Mouse (Mus musculus): ENCODE measurements around the gene Lce3b. TPM values are rescaled to one million over a fixed set of nuclear protein-coding genes. Genes with fewer than 3 reads are reported as not detected.

Lce3b gene
- polyA plus RNA-seq (2014; fragmentation: Nextera tagmentation; extraction: Ambion mirVana) = 0.43 and 1.1 TPM in 2 replicates

GRCm38 (mm10) chr3:92932679-92933078 is at the start of gene Lce3b:
Lce3b (plus strand) TSS chr3:92932979.
- Histone ChIP-seq H3K4me1 (ENCODE audit: control insufficient read depth, insufficient read depth, low read length) (no peaks in the 10 kb centered on the region), H3K36me3 (ENCODE audit: control insufficient read depth, insufficient read depth, low read length) (no peaks in the 10 kb centered on the region), H3K4me3 (ENCODE audit: low read depth, low read length) (no peak within 1 kb of the TSS), H3K9me3 (ENCODE audit: control insufficient read depth, low read length) (no peaks in the 10 kb centered on the region), H3K27me3 (replicated peaks; ENCODE audit: control insufficient read depth, insufficient read depth, low read length) (no peaks in the 10 kb centered on the region), H3K9ac (ENCODE audit: low read depth, low read length) (no peak within 1 kb of the TSS), H3K4me2 (ENCODE audit: low read depth, low read length) (no peak within 1 kb of the TSS), H3K27ac (replicated peaks; ENCODE audit: low read depth, low read length) (no peak within 1 kb of the TSS)
- 47% methylated on average over 2 of the region's 2 CpGs for WGBS
- DNase-seq (ENCODE audit: low spot score) (no peak), ATAC-seq (ENCODE audit: low read depth) (no peak)

GRCm38 (mm10) chr3:92894063-92894462 is 38.7 kb upstream of the Lce3b start:
- no peaks in the 10 kb centered on the region for H3K27me3 ChIP-seq (replicated peaks; ENCODE audit: control insufficient read depth, insufficient read depth, low read length)
- no peaks in the 10 kb centered on the region for H3K36me3 ChIP-seq (ENCODE audit: control insufficient read depth, insufficient read depth, low read length)
- no peaks in the 10 kb centered on the region for H3K9me3 ChIP-seq (ENCODE audit: control insufficient read depth, low read length)
- DNase-seq (ENCODE audit: low spot score) (peak; percentile 77), ATAC-seq (ENCODE audit: low read depth) (peak; percentile 71; the same call in 1 of the 2 replicates)
- no peaks in the 10 kb centered on the region for H3K4me1 ChIP-seq (ENCODE audit: control insufficient read depth, insufficient read depth, low read length)
- no peak overlapping the region for H3K27ac ChIP-seq (replicated peaks; ENCODE audit: low read depth, low read length)
- H3K9ac ChIP-seq (ENCODE audit: low read depth, low read length) = no peak overlapping the region
- 52% methylated on average over 3 of the region's 3 CpGs for WGBS
- H3K4me3 ChIP-seq (ENCODE audit: low read depth, low read length) = no peak overlapping the region
- H3K4me2 ChIP-seq (ENCODE audit: low read depth, low read length) = no peak overlapping the region

GRCm38 (mm10) chr3:92894489-92894888 is 38.3 kb upstream of the Lce3b start:
- H3K4me3 ChIP-seq (ENCODE audit: low read depth, low read length) = no peak overlapping the region
- 40% methylated on average over 1 of the region's 1 CpGs for WGBS
- H3K4me1 ChIP-seq (ENCODE audit: control insufficient read depth, insufficient read depth, low read length) = no peaks in the 10 kb centered on the region
- H3K4me2 ChIP-seq (ENCODE audit: low read depth, low read length) = no peak overlapping the region
- H3K27ac ChIP-seq (replicated peaks; ENCODE audit: low read depth, low read length) = no peak overlapping the region
- no peaks in the 10 kb centered on the region for H3K36me3 ChIP-seq (ENCODE audit: control insufficient read depth, insufficient read depth, low read length)
- no peaks in the 10 kb centered on the region for H3K9me3 ChIP-seq (ENCODE audit: control insufficient read depth, low read length)
- DNase-seq (ENCODE audit: low spot score) (peak; percentile 3), ATAC-seq (ENCODE audit: low read depth) (no peak)
- no peak overlapping the region for H3K9ac ChIP-seq (ENCODE audit: low read depth, low read length)
- no peaks in the 10 kb centered on the region for H3K27me3 ChIP-seq (replicated peaks; ENCODE audit: control insufficient read depth, insufficient read depth, low read length)

- no peak for ATAC-seq (ENCODE audit: low read depth)
- Histone ChIP-seq H3K4me2 (ENCODE audit: low read depth, low read length) (no peak overlapping the region), H3K4me1 (ENCODE audit: control insufficient read depth, insufficient read depth, low read length) (no peaks in the 10 kb centered on the region), H3K36me3 (ENCODE audit: control insufficient read depth, insufficient read depth, low read length) (no peaks in the 10 kb centered on the region), H3K4me3 (ENCODE audit: low read depth, low read length) (no peak overlapping the region), H3K27ac (replicated peaks; ENCODE audit: low read depth, low read length) (no peak overlapping the region), H3K27me3 (replicated peaks; ENCODE audit: control insufficient read depth, insufficient read depth, low read length) (no peaks in the 10 kb centered on the region), H3K9ac (ENCODE audit: low read depth, low read length) (no peak overlapping the region), H3K9me3 (ENCODE audit: control insufficient read depth, low read length) (no peaks in the 10 kb centered on the region)
- WGBS = 24% methylated on average over 3 of the region's 3 CpGs
- peak; percentile 2 for DNase-seq (ENCODE audit: low spot score)
Measured at GRCm38 (mm10) chr3:92902992-92903391, 29.8 kb upstream of the Lce3b start.

GRCm38 (mm10) chr3:92903640-92904039 is 29.1 kb upstream of the Lce3b start:
- 31% methylated on average over 4 of the region's 4 CpGs for WGBS
- Histone ChIP-seq H3K9me3 (ENCODE audit: control insufficient read depth, low read length) (no peaks in the 10 kb centered on the region), H3K27me3 (replicated peaks; ENCODE audit: control insufficient read depth, insufficient read depth, low read length) (no peaks in the 10 kb centered on the region), H3K4me3 (ENCODE audit: low read depth, low read length) (no peak overlapping the region), H3K4me1 (ENCODE audit: control insufficient read depth, insufficient read depth, low read length) (no peaks in the 10 kb centered on the region), H3K4me2 (ENCODE audit: low read depth, low read length) (no peak overlapping the region), H3K9ac (ENCODE audit: low read depth, low read length) (no peak overlapping the region), H3K36me3 (ENCODE audit: control insufficient read depth, insufficient read depth, low read length) (no peaks in the 10 kb centered on the region), H3K27ac (replicated peaks; ENCODE audit: low read depth, low read length) (no peak overlapping the region)
- DNase-seq (ENCODE audit: low spot score) (peak; percentile 25), ATAC-seq (ENCODE audit: low read depth) (no peak)

GRCm38 (mm10) chr3:92905182-92905581 is 27.6 kb upstream of the Lce3b start:
- Histone ChIP-seq H3K4me3 (ENCODE audit: low read depth, low read length) (no peak overlapping the region), H3K4me1 (ENCODE audit: control insufficient read depth, insufficient read depth, low read length) (no peaks in the 10 kb centered on the region), H3K27ac (replicated peaks; ENCODE audit: low read depth, low read length) (no peak overlapping the region), H3K36me3 (ENCODE audit: control insufficient read depth, insufficient read depth, low read length) (no peaks in the 10 kb centered on the region), H3K9me3 (ENCODE audit: control insufficient read depth, low read length) (no peaks in the 10 kb centered on the region), H3K4me2 (ENCODE audit: low read depth, low read length) (no peak overlapping the region), H3K27me3 (replicated peaks; ENCODE audit: control insufficient read depth, insufficient read depth, low read length) (no peaks in the 10 kb centered on the region), H3K9ac (ENCODE audit: low read depth, low read length) (no peak overlapping the region)
- DNase-seq (ENCODE audit: low spot score) (peak; percentile 2), ATAC-seq (ENCODE audit: low read depth) (no peak)
- WGBS = 53% methylated on average over 3 of the region's 3 CpGs

DNA sequence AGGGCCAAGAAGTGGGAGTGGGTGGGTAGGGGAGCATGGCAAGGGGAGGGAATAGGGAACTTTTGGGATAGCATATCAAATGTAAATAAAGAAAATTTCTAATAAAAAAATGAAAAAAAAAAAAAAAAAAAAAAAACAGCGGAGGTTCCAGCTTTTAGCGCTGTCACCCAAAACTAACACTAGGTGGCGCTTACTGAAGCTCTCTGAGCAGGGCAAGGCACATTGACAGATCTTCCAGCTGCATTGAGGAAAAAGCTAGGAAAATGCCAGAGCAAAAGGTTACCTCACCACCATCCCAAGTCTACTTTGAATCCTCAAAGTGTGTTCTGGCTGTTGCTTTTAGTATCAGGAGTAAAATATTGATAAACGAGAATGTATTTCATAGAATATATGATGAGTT is 25.2 kb upstream of the Lce3b start:
- H3K27me3 ChIP-seq (replicated peaks; ENCODE audit: control insufficient read depth, insufficient read depth, low read length) = no peaks in the 10 kb centered on the region
- no peaks in the 10 kb centered on the region for H3K4me1 ChIP-seq (ENCODE audit: control insufficient read depth, insufficient read depth, low read length)
- H3K9ac ChIP-seq (ENCODE audit: low read depth, low read length) = no peak overlapping the region
- no peak overlapping the region for H3K4me2 ChIP-seq (ENCODE audit: low read depth, low read length)
- ATAC-seq (ENCODE audit: low read depth) = no peak
- WGBS = 22% methylated on average over 4 of the region's 4 CpGs
- H3K27ac ChIP-seq (replicated peaks; ENCODE audit: low read depth, low read length) = no peak overlapping the region
- no peaks in the 10 kb centered on the region for H3K36me3 ChIP-seq (ENCODE audit: control insufficient read depth, insufficient read depth, low read length)
- no peak overlapping the region for H3K4me3 ChIP-seq (ENCODE audit: low read depth, low read length)
- H3K9me3 ChIP-seq (ENCODE audit: control insufficient read depth, low read length) = no peaks in the 10 kb centered on the region
- peak; percentile 57 for DNase-seq (ENCODE audit: low spot score)

DNA sequence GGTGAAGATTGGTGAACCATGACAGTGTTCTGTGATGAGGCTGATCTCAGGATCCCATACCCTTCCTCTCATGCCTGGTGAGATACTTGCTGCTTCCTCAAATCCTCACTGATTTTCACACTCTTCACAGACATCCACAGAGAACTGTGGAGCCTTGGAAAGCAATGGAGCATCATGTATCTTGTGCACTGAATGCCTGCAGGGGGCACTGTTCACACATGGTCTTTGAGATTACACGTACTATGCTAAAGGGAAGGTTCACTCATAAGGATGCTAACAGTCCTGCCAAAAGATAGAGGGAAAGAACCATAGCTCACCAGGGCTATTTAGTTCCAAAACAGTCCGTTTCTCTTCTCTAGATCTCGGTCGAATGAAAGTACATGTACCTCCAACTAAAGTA is 12.4 kb upstream of the Lce3b start:
- no peak overlapping the region for H3K9ac ChIP-seq (ENCODE audit: low read depth, low read length)
- H3K4me3 ChIP-seq (ENCODE audit: low read depth, low read length) = no peak overlapping the region
- no peaks in the 10 kb centered on the region for H3K9me3 ChIP-seq (ENCODE audit: control insufficient read depth, low read length)
- no peaks in the 10 kb centered on the region for H3K27me3 ChIP-seq (replicated peaks; ENCODE audit: control insufficient read depth, insufficient read depth, low read length)
- ATAC-seq (ENCODE audit: low read depth) (no peak), DNase-seq (ENCODE audit: low spot score) (peak; percentile 37)
- 58% methylated on average over 4 of the region's 4 CpGs for WGBS
- H3K36me3 ChIP-seq (ENCODE audit: control insufficient read depth, insufficient read depth, low read length) = no peaks in the 10 kb centered on the region
- no peak overlapping the region for H3K27ac ChIP-seq (replicated peaks; ENCODE audit: low read depth, low read length)
- H3K4me1 ChIP-seq (ENCODE audit: control insufficient read depth, insufficient read depth, low read length) = no peaks in the 10 kb centered on the region
- no peak overlapping the region for H3K4me2 ChIP-seq (ENCODE audit: low read depth, low read length)

- H3K4me2 ChIP-seq (ENCODE audit: low read depth, low read length) = no peak within 1 kb of the TSS
- H3K27me3 ChIP-seq (replicated peaks; ENCODE audit: control insufficient read depth, insufficient read depth, low read length) = no peaks in the 10 kb centered on the region
- 64% methylated on average over 2 of the region's 2 CpGs for WGBS
- no peak within 1 kb of the TSS for H3K27ac ChIP-seq (replicated peaks; ENCODE audit: low read depth, low read length)
- no peaks in the 10 kb centered on the region for H3K4me1 ChIP-seq (ENCODE audit: control insufficient read depth, insufficient read depth, low read length)
- ATAC-seq (ENCODE audit: low read depth) = no peak
- H3K36me3 ChIP-seq (ENCODE audit: control insufficient read depth, insufficient read depth, low read length) = no peaks in the 10 kb centered on the region
- no peak within 1 kb of the TSS for H3K4me3 ChIP-seq (ENCODE audit: low read depth, low read length)
- no peaks in the 10 kb centered on the region for H3K9me3 ChIP-seq (ENCODE audit: control insufficient read depth, low read length)
- no peak within 1 kb of the TSS for H3K9ac ChIP-seq (ENCODE audit: low read depth, low read length)
- no peak for DNase-seq (ENCODE audit: low spot score)
Measured at GRCm38 (mm10) chr3:92926130-92926529, 6.6 kb upstream of the Lce3b start, which contains the start of gene Lce3a. Lce3a (minus strand) TSS chr3:92926230.
